Mouse (Mus musculus) erythroblast, embryonic 14.5 days (primary cell): ENCODE measurements around the gene Pla2g1b.

Experiments
- GATA1 ChIP-seq: IDR thresholded peaks from 2 replicates; pipeline ENCODE4 v1.6.1; 2012; ENCODE audit warnings: low read length, inconsistent platforms, mixed read lengths
- TAL1 ChIP-seq: IDR thresholded peaks from 3 replicates; pipeline ENCODE4 v1.6.1; 2012; ENCODE audit warnings: low read length, inconsistent platforms, mixed read lengths

- TF ChIP-seq TAL1 = no peak
- TF ChIP-seq GATA1 = no peak
Measured at GRCm38 (mm10) chr5:115428831-115429358, 37.2 kb upstream of the Pla2g1b start.
